Mouse (Mus musculus) spleen, adult 18-20 months (tissue): ENCODE data around the gene Prdx6.

Experiments
- DNase-seq, 2 experiments: peaks; one replicate each; pipeline ENCODE4 v3.0.0; 2022; ENCODE audit warnings: mixed read lengths in 2 of 2

Prdx6 gene

DNA sequence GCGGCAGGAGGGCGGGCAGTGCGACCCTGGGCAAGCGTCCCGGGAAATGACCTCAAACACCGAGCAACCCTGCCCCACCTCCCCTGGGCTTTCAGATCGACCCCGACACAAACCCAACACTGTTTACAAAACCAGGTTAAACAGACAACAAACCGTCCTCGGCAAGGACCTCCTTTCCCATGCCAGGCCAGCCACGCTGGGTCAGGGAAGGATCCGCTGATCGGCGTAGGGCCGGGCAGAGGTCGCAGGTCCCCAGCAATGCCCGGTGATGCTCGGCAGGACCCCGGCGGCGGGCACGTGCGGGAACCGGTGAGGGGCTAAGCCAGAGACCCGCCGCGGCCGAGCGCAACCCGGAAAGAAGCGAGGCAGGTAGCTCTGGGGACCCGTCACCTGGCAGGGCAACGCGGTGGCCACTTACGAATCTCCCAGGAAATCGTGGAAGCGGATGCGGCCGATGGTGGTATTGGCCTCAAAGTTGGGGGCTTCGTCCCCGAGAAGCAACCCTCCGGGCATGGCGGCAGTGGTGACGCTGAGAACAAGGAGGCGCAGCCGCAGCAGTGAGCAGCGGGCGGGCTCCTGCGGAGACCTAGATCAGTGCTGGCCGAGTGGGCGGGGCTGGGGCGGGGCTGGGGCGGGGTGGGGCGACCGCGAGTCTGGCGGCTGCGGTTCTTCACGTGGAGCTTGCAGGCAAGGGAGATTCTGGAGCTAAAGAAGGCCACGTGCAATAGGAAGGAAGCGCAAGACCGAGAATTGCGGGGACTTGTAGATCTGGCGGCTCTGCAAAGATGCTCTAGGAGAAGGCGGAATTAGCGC is at the start of gene Prdx6:
Gene Prdx6 (minus strand): TSS at position 616 of the 813 bp plus-strand sequence.
- peak; percentile 70 to 74 for DNase-seq

DNA sequence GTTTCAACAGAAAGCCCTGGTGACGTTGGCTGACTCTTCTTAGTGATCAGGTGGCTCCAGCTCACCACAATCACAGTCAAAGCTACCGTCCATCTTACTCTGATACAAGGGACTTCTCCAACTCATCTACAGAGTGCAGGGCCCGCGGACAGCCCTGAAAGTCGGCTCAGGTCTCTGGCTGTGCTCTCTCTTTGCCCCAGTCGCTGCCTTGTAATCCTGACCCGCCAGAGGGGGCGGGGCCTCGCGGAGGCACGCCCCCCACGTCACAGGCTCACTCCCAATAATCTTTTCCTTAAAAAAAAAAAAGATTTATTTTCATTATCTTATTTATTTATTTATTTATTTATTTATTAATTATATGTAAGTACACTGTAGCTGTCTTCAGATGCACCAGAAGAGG is 37.2 kb upstream of the Prdx6 start:
- DNase-seq, result no peak

DNA sequence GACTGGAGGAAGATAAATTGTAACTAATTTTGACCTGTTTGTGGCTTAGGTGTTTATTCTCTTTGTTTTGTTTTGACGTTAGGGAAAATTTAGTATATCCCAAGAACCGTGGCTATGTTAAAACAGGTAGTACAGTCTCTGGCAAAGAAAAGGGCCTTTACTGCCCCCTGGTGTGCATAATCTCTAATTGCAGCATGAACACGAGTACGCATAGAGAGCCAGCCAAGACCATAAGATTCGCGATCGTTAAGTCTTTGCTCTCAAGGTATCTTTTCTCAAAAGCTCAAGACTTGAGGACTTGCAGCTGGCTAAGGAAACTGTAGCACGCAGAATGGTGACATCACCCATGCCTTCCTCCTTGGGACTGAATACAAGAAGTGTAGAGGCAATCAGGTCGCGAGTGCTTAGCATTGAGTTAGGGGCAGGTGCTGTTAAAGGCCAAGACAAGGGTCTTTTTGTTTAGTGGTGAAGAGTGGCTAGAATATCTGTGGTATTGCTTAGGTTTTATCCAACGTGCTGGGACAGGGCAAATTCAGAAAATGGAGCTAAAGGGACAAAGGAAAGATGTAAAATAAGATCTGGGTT is 35.8 kb upstream of the Prdx6 start:
- DNase-seq, result peak; percentile 17 to 56

DNA sequence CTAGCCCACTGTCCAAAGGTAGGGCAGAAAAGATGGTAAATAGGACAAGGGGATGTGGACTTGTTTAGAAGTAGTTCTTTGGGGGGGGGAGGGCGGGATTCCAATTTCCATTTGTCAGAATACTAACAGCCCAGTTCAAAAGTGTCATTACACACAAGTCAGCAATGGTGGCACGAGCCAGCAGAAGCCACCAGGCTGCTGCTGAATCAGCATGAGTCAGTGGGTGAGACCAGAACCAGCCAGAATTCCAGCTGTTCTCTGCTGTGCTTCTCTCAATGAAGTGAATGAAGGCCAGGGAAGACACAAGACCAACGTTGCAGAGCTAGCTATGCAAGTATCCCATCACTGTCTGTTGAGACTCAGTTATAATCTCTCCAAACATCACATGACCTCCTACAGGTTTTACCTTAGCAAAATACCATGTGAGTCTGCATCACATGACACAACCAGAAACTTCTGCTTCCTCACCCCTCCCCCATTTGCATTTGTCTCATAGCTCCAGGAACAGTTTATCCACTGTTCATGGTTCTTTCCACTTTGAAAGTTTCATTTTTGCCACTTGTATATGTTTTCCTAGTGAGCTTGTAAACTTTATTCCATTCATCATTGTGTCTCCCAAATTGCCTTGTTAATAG is 30.2 kb upstream of the Prdx6 start:
- DNase-seq, result no peak

DNA sequence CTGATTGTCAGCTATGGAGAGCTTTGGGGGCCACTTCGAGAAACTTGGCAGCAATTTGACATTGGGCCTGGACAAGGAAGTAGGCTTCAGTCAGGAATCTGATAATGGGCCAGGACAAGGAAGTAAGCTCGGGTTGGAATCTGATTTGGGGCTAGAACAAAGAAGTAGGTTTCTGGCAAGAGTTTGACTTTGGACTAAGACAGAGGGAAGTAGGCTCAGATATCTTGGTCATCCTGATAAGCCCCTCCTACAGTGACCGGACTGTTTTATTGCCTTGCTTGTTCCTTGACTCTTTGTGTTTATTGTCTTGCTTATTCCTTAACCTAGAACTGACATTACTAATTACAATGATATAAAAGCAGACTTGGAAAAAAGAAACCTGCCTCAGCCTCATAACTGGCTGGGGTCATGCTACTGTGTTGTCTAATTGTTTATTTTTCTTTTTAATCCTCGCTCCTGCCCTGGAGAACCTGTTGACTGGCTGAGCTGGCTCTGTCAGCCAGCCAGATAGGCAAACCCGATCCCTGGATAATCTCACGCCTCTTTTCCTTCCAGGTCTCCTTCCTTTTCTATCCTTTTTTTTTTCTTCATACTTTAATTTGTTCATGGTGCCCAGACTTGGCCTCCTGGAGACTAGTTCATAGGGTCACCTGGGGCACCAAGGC is 28.4 kb upstream of the Prdx6 start:
- DNase-seq, result no peak

DNA sequence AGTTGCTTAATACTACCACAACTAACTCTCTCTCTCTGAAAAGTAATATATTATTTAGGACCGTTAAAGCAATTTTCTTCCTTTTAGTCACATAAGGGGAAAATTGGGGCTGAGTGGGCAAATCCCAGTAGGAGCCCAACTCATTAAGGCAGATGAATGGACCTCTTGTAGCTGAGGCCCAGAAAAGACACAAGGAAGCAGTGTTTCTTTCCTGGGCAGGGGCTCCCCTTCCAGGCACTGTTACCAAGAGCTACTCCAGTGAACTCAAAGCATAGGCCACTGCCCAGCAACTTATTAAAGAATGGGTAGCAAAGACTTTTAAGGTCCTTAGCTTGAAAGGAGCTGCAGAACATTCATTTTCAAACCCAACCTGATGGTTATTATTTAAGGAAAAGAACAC is 22.5 kb upstream of the Prdx6 start:
- no peak for DNase-seq

DNA sequence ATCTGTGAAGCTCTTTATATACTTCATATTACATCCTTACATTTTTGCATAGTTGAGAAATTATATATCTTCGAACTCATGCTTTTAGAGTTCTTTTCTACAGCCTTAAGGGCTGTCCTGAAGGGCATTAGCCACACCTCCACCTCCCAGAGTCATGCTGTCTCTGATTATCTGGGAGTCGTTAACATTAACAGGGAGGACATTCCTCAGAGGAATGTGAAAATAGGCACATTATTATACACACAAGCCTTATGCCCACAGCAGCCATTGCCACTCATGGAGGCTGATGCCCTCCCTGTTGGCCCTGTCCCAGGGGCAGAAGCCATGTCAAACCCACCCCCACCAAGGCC is 20.4 kb upstream of the Prdx6 start:
- no peak for DNase-seq

DNA sequence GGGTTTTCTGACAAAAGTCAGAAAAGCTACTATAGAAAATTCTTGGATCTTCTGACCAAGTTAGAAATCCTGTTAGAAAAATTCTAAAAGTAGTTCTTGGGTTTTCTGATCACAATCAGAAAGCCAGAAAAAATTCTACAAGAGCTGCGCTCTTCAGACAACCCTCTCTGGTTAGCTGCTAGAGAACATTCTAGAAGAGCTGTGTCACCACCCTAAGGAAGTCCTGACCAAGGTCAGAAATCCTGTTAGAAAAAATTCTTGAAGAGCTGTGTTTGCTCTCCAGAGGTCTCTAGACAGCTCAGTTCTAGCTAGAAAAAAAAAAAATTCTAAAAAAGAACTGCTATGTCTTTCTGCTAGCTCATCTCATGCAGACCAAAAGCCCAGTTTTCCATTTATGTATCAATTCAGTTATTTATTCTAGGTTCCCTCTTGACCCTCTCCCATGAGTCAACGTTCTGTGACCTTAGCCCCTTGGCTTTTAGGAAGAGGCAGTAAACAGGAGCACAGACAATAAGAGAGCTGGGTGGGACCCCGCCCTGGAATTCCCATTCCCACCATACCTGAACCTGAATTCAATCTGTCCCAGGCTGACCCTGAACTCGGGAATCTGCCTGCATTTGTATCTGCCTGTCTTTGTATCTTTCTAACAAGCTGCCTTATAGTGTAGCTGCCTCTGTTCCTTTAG is 19.9 kb upstream of the Prdx6 start:
- DNase-seq, result no peak

DNA sequence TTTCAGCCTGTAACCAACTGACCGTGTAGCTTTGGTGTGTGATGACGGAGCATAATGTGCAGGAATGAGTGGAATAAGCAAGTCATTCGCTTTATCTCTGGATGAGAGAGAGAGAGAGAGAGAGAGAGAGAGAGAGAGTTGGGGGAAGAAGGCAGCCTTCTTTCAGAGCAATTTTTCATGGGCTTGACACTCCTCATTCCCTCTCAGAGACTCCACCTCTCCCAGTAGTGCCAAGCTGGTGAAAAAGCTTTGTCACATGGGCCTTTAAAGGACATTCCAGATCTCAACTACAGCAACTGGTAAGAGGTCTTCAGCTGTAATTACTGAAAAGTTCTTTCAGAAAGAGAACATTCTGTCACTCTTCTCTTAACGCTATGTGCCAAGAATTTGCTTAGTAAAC is 18.3 kb upstream of the Prdx6 start:
- DNase-seq, result no peak

DNA sequence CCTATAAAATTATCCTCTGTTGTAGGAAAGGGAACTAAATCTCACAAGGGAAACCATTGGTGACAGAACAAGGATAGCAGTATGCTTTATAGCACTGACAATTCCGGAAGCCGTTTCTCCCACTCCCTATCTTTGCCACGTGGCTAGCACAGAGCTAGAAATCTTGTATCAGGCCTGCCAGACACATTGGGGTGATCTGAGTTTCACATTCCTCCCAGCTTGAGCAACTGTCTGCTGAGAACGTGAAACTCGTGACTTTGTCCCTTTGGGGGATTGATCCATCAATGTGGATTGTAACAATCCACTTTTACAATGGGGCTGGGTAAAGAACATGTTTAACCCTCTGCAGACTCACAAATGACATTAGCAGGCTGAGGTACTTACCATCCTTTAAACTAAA is 17.9 kb upstream of the Prdx6 start:
- no peak for DNase-seq

DNA sequence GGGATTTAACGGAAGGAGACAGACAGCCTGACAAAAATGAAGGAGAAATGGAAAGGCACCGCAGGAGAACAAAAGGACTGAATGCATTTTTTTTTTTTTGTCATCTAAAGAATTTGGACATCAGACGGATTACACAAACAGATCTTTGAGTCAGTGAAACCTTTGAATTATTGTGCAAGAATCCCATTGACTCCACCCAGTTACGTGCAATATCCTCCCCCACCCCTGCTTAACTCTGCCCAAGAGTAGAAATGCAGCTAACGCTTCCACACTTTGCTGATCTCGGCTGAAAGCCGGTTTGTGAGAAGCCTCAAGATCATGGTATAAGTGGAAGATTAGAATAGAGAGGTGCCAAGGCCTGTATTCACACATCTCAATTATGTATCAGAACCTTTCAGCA is 17.1 kb upstream of the Prdx6 start:
- DNase-seq, result no peak

DNA sequence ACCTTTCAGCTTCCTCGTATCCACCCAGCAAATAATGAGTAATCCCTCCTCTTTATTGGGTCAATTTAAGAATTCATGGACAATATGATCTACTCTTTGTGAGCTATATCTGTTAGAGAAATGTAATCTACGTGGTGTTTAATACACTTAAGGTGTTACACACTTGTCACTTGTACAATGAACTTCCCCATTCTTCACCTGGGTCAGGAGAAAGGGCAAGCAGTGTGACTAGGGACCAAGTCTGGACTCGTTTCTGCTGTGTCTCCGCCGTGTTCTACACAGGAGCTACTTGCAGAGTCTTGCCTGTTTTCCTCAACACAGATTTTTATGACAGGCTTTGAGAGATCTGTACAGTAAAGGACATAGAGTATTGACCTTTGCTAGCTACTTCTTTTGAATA is 13.9 kb upstream of the Prdx6 start:
- DNase-seq, result no peak

DNA sequence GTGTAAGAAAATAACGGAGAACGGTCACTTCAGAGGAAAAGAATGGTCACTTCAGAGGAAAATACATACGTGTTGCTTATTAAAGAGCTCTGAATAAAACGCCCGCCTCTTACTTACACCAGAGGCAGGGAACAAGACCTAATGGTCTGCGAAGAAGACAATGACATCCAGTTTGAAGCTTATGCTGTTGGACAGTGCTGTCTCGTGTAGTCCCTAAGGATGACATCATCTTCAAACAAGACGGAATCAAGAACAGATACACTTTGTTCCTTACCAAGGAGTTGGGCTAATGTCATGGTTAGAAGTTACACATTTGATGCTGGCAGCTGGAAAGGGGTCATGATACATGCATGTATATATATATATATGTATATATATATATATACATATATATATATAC is 12.6 kb upstream of the Prdx6 start:
- no peak for DNase-seq

DNA sequence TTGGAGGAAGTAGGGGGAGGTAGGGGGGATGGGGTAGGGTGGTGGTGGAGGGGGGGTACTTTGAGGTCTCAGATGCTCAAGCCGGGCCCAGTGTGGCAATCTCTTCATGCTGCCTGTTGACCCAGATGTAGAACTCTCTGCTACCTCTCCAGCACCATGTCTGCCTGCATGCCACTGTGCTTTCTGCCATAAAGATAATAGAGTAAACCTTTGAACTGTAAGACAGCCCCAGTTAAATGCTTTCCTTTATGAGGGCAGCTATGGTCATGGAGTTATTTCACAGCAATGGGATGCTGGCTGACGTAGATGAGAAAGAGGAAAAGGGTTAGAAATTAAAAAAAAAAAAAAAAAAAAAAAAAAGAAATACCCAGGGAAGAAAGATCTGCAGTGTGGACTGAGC is 11.5 kb upstream of the Prdx6 start:
- no peak for DNase-seq

DNA sequence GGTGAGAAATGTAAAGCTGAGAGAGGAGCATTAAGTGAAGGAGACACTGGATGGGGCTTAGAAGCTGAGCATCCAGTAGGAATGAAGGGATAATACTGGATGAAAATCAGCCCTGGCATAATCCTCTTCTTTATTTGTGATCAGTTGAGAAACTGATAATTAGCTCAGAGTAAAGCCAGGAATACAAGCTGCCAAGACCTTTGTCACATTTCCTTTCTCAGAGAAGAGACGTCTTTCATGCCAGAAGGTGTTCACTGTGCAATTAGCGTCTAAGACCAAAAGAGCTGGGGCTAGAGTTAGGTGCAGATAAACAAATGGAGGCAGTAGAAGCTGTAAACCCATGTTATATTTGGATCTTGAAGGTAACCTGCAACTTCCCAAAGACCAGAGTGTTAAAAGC is 9.7 kb upstream of the Prdx6 start:
- DNase-seq, result no peak

DNA sequence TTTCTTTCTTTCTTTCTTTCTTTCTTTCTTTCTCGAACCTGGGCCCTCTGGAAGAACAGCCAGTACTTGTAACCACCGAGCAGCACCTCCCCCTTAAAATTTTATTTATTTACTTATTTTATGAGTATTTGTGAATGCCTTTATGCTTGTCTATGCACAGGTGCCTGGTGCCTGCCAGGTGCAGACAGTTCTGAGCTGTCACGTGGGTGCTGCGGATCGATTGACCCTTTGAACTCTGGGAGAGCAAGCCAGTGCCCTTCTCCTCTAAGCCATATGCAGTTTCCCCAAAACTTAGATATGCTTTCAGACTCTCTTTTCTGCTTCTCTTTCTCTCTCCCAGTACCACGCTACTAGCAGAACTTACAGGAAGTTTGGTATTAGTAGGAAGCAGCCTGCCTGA is 8.1 kb upstream of the Prdx6 start:
- DNase-seq, result no peak

DNA sequence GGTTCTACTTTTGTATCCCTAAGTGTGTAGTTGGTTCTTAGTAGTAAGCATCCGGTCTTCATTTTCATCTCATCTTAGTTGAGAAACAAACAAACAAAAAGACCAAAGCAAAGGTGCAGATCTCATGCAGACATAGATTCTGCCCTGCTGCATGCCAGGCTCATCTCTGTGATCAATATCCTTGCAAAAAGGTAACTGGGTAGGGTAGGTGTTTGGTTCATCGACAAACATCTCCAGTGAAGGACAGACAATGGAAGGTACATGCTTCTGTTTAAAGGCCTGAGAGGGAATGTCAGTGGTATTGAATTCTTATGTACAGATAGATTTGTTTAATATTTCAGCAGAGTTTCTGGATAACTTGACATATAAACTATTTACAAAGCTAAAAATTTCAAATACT is 7.3 kb upstream of the Prdx6 start:
- DNase-seq, result no peak

DNA sequence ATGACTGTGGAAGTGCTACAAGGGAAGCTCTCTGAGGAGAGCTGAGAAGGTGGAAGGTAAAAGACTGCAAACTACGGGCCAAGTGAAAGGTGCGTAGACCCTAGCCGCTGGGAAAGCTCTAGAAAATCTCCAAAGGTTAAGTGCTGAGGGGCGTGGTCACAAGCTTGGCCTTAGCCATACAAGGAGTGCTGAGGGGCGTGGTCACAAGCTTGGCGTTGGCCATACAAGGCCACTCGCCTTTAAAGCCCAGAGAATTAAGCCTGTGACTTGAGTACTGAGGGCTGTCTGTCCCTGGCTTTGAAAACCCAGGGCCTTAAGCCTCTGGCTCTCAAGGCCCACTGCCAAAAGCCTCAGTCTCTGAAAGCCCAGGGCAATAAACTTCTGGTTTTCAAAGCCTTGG is 5.9 kb upstream of the Prdx6 start:
- no peak for DNase-seq

DNA sequence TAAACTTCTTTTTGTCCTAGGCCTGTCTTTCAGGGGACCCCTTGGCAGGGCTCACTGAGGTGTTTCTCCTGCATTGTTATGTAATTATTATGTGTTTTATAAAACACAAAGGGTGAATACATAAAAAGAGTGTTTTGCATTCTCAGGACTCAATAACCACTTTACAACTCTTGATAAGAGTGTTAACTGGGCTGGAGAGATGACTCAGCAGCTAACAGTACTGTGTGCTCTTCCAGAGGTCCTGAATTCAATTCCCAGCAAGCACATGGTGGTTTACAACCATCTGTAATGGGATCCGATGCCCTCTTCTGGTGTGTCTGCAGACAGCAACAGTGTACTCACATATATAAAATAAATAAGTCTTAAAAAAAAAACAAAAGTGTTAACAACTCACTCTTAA is 3.3 kb upstream of the Prdx6 start:
- no peak for DNase-seq

DNA sequence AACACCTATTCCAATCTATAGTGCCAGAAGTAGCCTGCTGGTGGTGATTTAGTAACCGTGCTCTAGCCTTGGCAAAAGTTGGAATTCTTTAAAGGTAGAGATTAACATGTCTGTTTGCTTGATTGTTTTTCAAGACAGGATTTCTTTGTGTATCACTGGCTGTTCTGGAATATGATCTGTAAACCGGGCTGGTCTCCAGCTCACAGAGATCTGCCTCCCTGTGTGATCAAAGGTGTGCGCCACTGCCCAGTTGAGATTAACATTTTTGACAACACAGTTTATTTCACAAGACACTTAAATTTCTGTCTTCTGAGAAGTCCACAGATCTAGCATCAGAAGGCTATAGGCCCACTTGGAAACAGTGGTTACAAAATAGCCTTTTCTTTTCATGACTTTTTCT is 1.9 kb upstream of the Prdx6 start:
- no peak for DNase-seq

DNA sequence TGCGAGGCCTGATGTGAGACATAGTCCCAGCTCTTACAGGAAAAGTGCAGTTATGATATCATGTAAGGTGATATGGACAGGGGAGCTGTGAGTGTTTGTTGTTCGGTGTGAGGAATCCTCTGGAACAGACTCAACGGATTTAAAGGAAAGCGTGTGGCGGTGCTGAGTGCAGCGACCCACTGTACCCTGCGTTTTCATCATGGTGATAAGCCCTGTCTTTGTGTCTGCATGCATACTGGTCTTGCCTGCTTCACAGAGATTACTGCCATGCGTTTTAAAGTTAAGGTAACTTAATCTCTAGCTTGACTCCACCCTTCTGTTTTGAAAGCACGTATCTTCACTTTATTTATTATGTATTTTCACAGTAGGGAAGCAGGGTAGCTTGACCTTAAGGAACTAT is 1.3 kb upstream of the Prdx6 start:
- no peak for DNase-seq

DNA sequence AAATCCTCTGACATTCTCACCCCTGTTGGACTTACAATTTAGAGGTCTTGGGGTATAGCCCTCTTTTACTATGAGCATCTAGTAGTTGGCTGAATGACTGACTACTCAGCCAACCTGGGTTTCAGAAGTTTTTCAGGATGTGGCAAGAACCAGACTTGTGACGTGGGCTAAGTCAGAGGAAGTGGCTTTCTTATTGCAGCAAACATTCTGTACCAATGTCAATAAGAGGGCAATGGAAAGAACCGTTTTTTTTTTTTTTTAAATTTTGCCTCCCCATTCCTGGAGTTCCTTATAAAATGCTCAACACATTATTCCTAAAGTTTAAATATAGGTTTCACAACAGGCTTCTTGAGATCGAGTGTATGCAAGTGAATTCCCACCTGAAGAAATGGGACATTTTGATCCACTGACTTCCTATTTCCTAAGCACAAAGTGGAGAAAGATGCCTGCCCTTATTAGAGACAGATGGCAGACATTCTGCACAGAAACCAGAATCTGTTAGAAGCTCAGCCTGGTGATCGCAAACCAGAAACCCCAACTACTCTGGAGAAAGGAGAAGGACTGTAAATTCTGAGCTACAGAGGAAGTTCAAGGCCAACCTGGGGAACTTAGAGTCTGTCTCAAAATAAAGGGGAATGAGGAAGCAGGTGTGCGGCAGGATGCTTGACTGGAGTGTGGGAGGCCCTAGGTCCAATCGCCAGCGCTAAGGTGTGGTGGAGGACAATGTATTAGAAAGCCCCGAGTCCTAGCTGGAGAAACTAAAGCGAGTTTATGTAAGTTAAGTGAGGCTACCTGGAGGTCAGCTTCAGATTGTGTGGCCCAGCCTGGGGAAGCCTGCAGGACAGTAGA is 622 bp upstream of the Prdx6 start:
- peak in 1 of 2 experiments; percentile 11 for DNase-seq
